Mouse (Mus musculus): ENCODE results near the gene Nxf1. TPM values are rescaled to one million over a fixed set of nuclear protein-coding genes. Genes with fewer than 3 reads are reported as not detected.

Nxf1 gene
- total and polyA plus RNA-seq, 3 experiments, result 122 to 296 (median 231) TPM

GRCm38 (mm10) chr19:8747368-8747767 is 9.5 kb upstream of the Nxf1 start:
- Histone ChIP-seq H3K4me1 (ENCODE audit: control insufficient read depth in 1 of 2, insufficient read depth in 2 of 2, low read length in 2 of 2) (peaks cover 2 to 4% of the 10 kb centered on the region in 2 experiments; a peak in 3 of 4 replicates), H3K9me3 (replicated peaks; ENCODE audit: insufficient read depth, low read length) (no peaks in the 10 kb centered on the region), H3K27ac (ENCODE audit: control insufficient read depth, low read depth, low read length) (no peak overlapping the region), H3K27me3 (ENCODE audit: control insufficient read depth in 1 of 2, insufficient read depth in 2 of 2, low read length in 2 of 2) (no peaks in the 10 kb centered on the region), H3K79me2 (ENCODE audit: control insufficient read depth, insufficient read depth, low read length, poor library complexity) (peaks cover 3% of the 10 kb centered on the region; the same call in 1 of the 2 replicates), H3K9ac (ENCODE audit: control insufficient read depth, low read depth, low read length, poor library complexity, severe bottlenecking) (no peak overlapping the region), H3K36me3 (ENCODE audit: control insufficient read depth in 1 of 2, insufficient read depth in 2 of 2, low read length in 2 of 2) (peaks cover 3 to 20% of the 10 kb centered on the region in 2 experiments), H3K4me3 (ENCODE audit: control insufficient read depth in 1 of 2, insufficient read depth in 1 of 2, low read depth in 2 of 2, low read length in 2 of 2) (no peak overlapping the region)
- no peak for TF ChIP-seq POLR2AphosphoS2 (IDR thresholded peaks at IDR 0.05; ENCODE audit: low read length)
- no peak for TF ChIP-seq MAFK (IDR thresholded peaks at IDR 0.05; ENCODE audit: borderline replicate concordance, low read depth, low read length)
- TF ChIP-seq MAZ (IDR thresholded peaks at IDR 0.05; ENCODE audit: low read depth, low read length), result no peak
- TF ChIP-seq NELFE (IDR thresholded peaks at IDR 0.05; ENCODE audit: low read depth, low read length), result no peak
- no peak for TF ChIP-seq E2F4 (IDR thresholded peaks at IDR 0.05; ENCODE audit: borderline replicate concordance, low read depth, low read length)
- no peak for TF ChIP-seq CHD1 (IDR thresholded peaks at IDR 0.05; ENCODE audit: low read depth, low read length)
- no peak for TF ChIP-seq TBP (IDR thresholded peaks at IDR 0.05; ENCODE audit: low read depth, low read length)
- peak; percentile 20 for TF ChIP-seq RAD21 (IDR thresholded peaks at IDR 0.05; ENCODE audit: low read depth, low read length)
- TF ChIP-seq GATA1 (IDR thresholded peaks at IDR 0.05; ENCODE audit: low read depth, low read length), result no peak
- TF ChIP-seq ZMIZ1 (IDR thresholded peaks at IDR 0.05; ENCODE audit: low read depth, low read length), result no peak
- peak; percentile 43; the same call in 1 of the 2 replicates for TF ChIP-seq USF1 (IDR thresholded peaks at IDR 0.05; ENCODE audit: low read depth, low read length)
- no peak; the same call in 1 of the 2 replicates for TF ChIP-seq MXI1 (IDR thresholded peaks at IDR 0.05; ENCODE audit: low read depth, low read length)
- TF ChIP-seq ETS1 (IDR thresholded peaks at IDR 0.05; ENCODE audit: low read depth, low read length), result no peak
- TF ChIP-seq KAT2A (conservative IDR thresholded peaks at IDR 0.05; ENCODE audit: low read depth, low read length), result no peak
- TF ChIP-seq MYC (IDR thresholded peaks at IDR 0.05; ENCODE audit: low read depth, low read length), result peak; percentile 63
- no peak for TF ChIP-seq ELF1 (IDR thresholded peaks at IDR 0.05; ENCODE audit: low read depth, low read length)
- peak in 2 of 3 experiments; percentile 39 to 48; a peak in 4 of 6 replicates for TF ChIP-seq CTCF (IDR thresholded peaks at IDR 0.05 in 2 of 3, conservative IDR thresholded peaks at IDR 0.05 in 1 of 3; ENCODE audit: control insufficient read depth in 1 of 3, insufficient read depth in 1 of 3, low read depth in 2 of 3, low read length in 3 of 3, poor library complexity in 1 of 3, severe bottlenecking in 1 of 3)
- no peak for TF ChIP-seq BHLHE40 (IDR thresholded peaks at IDR 0.05; ENCODE audit: borderline replicate concordance, low read depth, low read length)
- no peak for TF ChIP-seq JUND (IDR thresholded peaks at IDR 0.05; ENCODE audit: low read depth, low read length)
- no peak for TF ChIP-seq SIN3A (IDR thresholded peaks at IDR 0.05; ENCODE audit: low read length)
- TF ChIP-seq ZKSCAN1 (IDR thresholded peaks at IDR 0.05; ENCODE audit: low read depth, low read length), result no peak
- no peak for TF ChIP-seq ZC3H11A (IDR thresholded peaks at IDR 0.05; ENCODE audit: low read depth, low read length)
- no peak for TF ChIP-seq MYB (IDR thresholded peaks at IDR 0.05; ENCODE audit: low read depth, low read length)
- no peak for TF ChIP-seq USF2 (IDR thresholded peaks at IDR 0.05; ENCODE audit: borderline replicate concordance in 1 of 2, insufficient read depth in 1 of 2, low read depth in 1 of 2, low read length in 2 of 2)
- peak; percentile 92 for TF ChIP-seq ZNF384 (IDR thresholded peaks at IDR 0.05; ENCODE audit: low read depth, low read length)
- TF ChIP-seq TAL1 (IDR thresholded peaks at IDR 0.05; ENCODE audit: low read length), result no peak
- TF ChIP-seq SMC3 (IDR thresholded peaks at IDR 0.05; ENCODE audit: low read depth, low read length), result peak; percentile 27; the same call in 1 of the 2 replicates
- no peak for TF ChIP-seq UBTF (IDR thresholded peaks at IDR 0.05; ENCODE audit: borderline replicate concordance, insufficient read depth, low read depth, low read length)
- no peak for TF ChIP-seq POLR2A (IDR thresholded peaks at IDR 0.05; ENCODE audit: control insufficient read depth in 1 of 2, insufficient read depth in 1 of 2, low read depth in 1 of 2, low read length in 2 of 2, poor library complexity in 1 of 2)
- no peak for TF ChIP-seq MAX (IDR thresholded peaks at IDR 0.05; ENCODE audit: low read length)
- TF ChIP-seq GABPA (IDR thresholded peaks at IDR 0.05; ENCODE audit: low read depth, low read length), result no peak
- peak; percentile 45 for DNase-seq (ENCODE audit: low read depth, low spot score)

Measured in MEL (cell line).